11 mouse cellular contexts compared by ENCODE assay signal in genomic region chr7:67613795-67614463, GRCm38 (mm10). TPM values are rescaled to one million over a fixed set of nuclear protein-coding genes. Genes with fewer than 3 reads are reported as not detected.
DNase-seq lines count a peak whose midpoint lies in the region; TF ChIP-seq lines count a peak whose summit lies in the region.
"Had no signal": no experiment of that assay in that cellular context is flagged by ENCODE, and none has a peak within 500 bp of the region (broad histone marks: within the 10 kb centered on the region; RNA-seq: fewer than 3 reads in every experiment).

No protein-coding gene starts in this region.

- no peaks in the 10 kb centered on the region for H3K79me2 ChIP-seq in myocyte (ENCODE audit: control insufficient read depth, insufficient read depth)

- 45% methylated on average over 10 of the region's 10 CpGs for WGBS in lung, adult 2 months

- DNase-seq in lung, postnatal 10 days, result peak; percentile 23
- DNase-seq in lung, adult 2 months, result no peak
- peak; percentile 66 to 74 for DNase-seq in heart, adult 18-20 months
- peak; percentile 33 for DNase-seq in heart, postnatal 25 days (ENCODE audit: low spot score)
- DNase-seq in cerebellum, postnatal 36 days, result no peak
- DNase-seq in right cerebral cortex, postnatal 10 days (ENCODE audit: low spot score in 2 of 2), result no peak
- DNase-seq: cerebellum, adult 11-12 months; thymus, postnatal 25 days had no signal

- intact Hi-C loops in heart, postnatal 25 days (cut with DNase I), result loop anchor here (5.0 kb wide), 1 partner anchor 52 kb away; no protein-coding TSS in a partner anchor

- no peaks in the 10 kb centered on the region for H3K27me3 ChIP-seq in myocyte (ENCODE audit: control insufficient read depth, insufficient read depth, insufficient read length)
- H3K27me3 ChIP-seq: Patski had no signal

- no peaks in the 10 kb centered on the region for H3K36me3 ChIP-seq in myocyte (ENCODE audit: control insufficient read depth, insufficient read depth)

- TF ChIP-seq POLR2A in lung, adult 2 months (IDR thresholded peaks at IDR 0.05; ENCODE audit: borderline replicate concordance, extremely low read depth, low read depth, low read length), result no peak
- no peak for TF ChIP-seq POLR2A in myocyte (IDR thresholded peaks at IDR 0.05; ENCODE audit: insufficient read length, low read depth)

- H3ac ChIP-seq in myocyte (ENCODE audit: control insufficient read depth, insufficient read length), result no peak overlapping the region

- peak overlapping the region; percentile 50 for H3K4me2 ChIP-seq in myocyte (ENCODE audit: low read depth)

- no peak overlapping the region for H3K4me3 ChIP-seq in lung, adult 2 months (replicated peaks; ENCODE audit: extremely low read depth, low read depth, low read length)
- no peak overlapping the region for H3K4me3 ChIP-seq in myocyte
- H3K4me3 ChIP-seq: left cerebral cortex, adult 2 months had no signal

- peaks cover 5% of the 10 kb centered on the region for H3K4me1 ChIP-seq in lung, adult 2 months (ENCODE audit: control insufficient read depth, insufficient read depth, low read length)

- TF ChIP-seq CTCF in lung, adult 2 months (IDR thresholded peaks at IDR 0.05; ENCODE audit: insufficient read depth, low read length), result no peak

TF ChIP-seq in myocyte, 11 proteins besides CTCF, POLR2A, EP300 and RAD21:
- TF ChIP-seq SRF (IDR thresholded peaks at IDR 0.05; ENCODE audit: control insufficient read depth, insufficient read length, low read depth), result no peak
- TF ChIP-seq REST (IDR thresholded peaks at IDR 0.05; ENCODE audit: insufficient read depth, insufficient read length), result no peak
- no peak for TF ChIP-seq MYOD1 (IDR thresholded peaks at IDR 0.05; ENCODE audit: control insufficient read depth in 1 of 3, insufficient read length in 2 of 3, low read depth in 2 of 3)
- TF ChIP-seq MAX (IDR thresholded peaks at IDR 0.05; ENCODE audit: low read depth), result no peak
- no peak for TF ChIP-seq TCF3 (IDR thresholded peaks at IDR 0.05; ENCODE audit: insufficient read length, low read depth)
- TF ChIP-seq TCF12 (IDR thresholded peaks at IDR 0.05; ENCODE audit: insufficient read depth, poor library complexity, severe bottlenecking), result no peak
- no peak for TF ChIP-seq USF1 (IDR thresholded peaks at IDR 0.05; ENCODE audit: low read depth)
- TF ChIP-seq POLR2AphosphoS2 (IDR thresholded peaks at IDR 0.05; ENCODE audit: insufficient read length, low read depth), result no peak
- TF ChIP-seq MYOG (IDR thresholded peaks at IDR 0.05; ENCODE audit: control insufficient read depth in 1 of 3, insufficient read depth in 1 of 3, insufficient read length in 2 of 3, low read depth in 2 of 3), result no peak
- no peak for TF ChIP-seq CEBPB (IDR thresholded peaks at IDR 0.05; ENCODE audit: insufficient read depth, poor library complexity, severe bottlenecking)
- no peak for TF ChIP-seq E2F4 (IDR thresholded peaks at IDR 0.05; ENCODE audit: insufficient read depth)

RNA-seq across cellular contexts. Expression of gene Lrrc28, which starts 31.1 kb away (rescaled TPM):
- polyA plus RNA-seq in lung, adult 2 months (2012; rRNA removed), result 18.9 and 25.4 TPM in 2 replicates
- 10 to 100 TPM; 12.8 to 13.9 TPM for total RNA-seq in heart, adult 18-20 months (2021)
- total RNA-seq in heart, postnatal 25 days (2021), result 10 to 100 TPM; 16.2 to 19.3 TPM
- 24.2 TPM for polyA plus RNA-seq in myocyte (2012; fragmentation: generic; extraction: Trizol)

RNA-seq across cellular contexts. Expression of gene Ttc23, which starts 33.3 kb away (rescaled TPM):
- 4.6 and 10.0 TPM in 2 replicates for polyA plus RNA-seq in lung, adult 2 months (2012; rRNA removed)
- 10 to 100 TPM; 16.7 to 18.2 TPM for total RNA-seq in heart, adult 18-20 months (2021)
- 10 to 100 TPM; 16.6 to 26.1 TPM for total RNA-seq in heart, postnatal 25 days (2021)
- 14.2 TPM for polyA plus RNA-seq in myocyte (2012; fragmentation: generic; extraction: Trizol)

Comparison
In these comparisons a context has a peak if more than half of its experiments do, and no peak if none do; other contexts are left out.
1. DNase-seq: peak in lung, postnatal 10 days (single experiment), heart, adult 18-20 months (2 of 2) and heart, postnatal 25 days (single experiment); none in lung, adult 2 months (single experiment), cerebellum, postnatal 36 days (0 of 2) and right cerebral cortex, postnatal 10 days (0 of 2).